Comparison of ENCODE assay signal across 16 mouse cellular contexts in the genomic region with DNA sequence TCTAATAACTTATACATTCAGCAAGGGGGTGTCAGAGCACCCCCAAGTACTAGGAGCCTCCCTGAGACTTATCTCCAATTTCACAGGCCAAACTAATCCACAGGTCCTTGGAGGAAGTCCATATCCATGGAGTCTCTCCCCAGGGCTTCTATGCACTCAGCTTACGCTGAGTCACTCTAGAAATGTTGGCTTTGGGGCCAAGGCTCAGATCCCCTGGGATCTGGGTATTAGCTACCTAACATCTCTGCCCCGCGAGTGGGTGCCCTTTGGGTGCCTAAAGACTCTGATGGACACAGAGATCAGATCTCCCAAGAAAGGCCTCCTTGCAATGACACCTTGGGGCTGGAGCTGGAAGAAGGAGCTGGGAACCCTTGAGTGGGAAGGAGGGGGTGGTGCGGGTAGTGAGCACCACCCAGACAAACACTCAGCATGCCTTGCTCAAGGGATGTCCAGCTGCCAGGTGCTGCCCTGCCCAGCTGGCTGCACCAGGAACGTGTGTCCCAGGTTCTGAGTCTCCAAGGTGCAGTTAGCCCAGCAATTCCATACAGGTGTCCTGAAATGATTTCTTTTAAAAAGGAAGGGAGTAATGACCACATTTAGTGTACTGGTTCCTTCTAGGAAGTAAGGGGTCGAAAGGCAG. TPM values are rescaled to one million over a fixed set of nuclear protein-coding genes. Genes with fewer than 3 reads are reported as not detected.
DNase-seq lines count a peak whose midpoint lies in the region; ATAC-seq lines count a peak whose summit lies in the region.
"Had no signal": no experiment of that assay in that cellular context is flagged by ENCODE, and none has a peak within 500 bp of the region (broad histone marks: within the 10 kb centered on the region; RNA-seq: fewer than 3 reads in every experiment).

No protein-coding gene starts in this region.

- H3K27ac ChIP-seq in heart, embryonic 10.5 days, result no peak overlapping the region
- H3K27ac ChIP-seq: kidney, postnatal 0 days; layer of hippocampus, adult 2 months; limb, embryonic 15.5 days had no signal

- ATAC-seq in granulocyte monocyte progenitor cell, adult 5-6 weeks (replicated peaks; ENCODE audit: poor library complexity, severe bottlenecking), result no peak
- ATAC-seq: activated CD4-positive, CD25-positive, alpha-beta regulatory T cell, adult 4 months; forebrain, embryonic 14.5 days had no signal

- 90% methylated on average over 6 of the region's 6 CpGs for WGBS in heart, embryonic 10.5 days

- peaks cover 89% of the 10 kb centered on the region for H3K4me1 ChIP-seq in heart, embryonic 10.5 days

- H3K27me3 ChIP-seq in heart, embryonic 10.5 days (ENCODE audit: insufficient read depth, poor library complexity, severe bottlenecking), result no peaks in the 10 kb centered on the region
- H3K27me3 ChIP-seq: limb, embryonic 15.5 days had no signal

- no peak overlapping the region for H3K4me3 ChIP-seq in heart, embryonic 10.5 days
- H3K4me3 ChIP-seq: layer of hippocampus, adult 2 months; limb, embryonic 15.5 days; megakaryocyte, embryonic 14.5 days had no signal

- DNase-seq in heart, adult 11 months, result peak; percentile 82
- DNase-seq in heart, embryonic 10.5 days (ENCODE audit: low spot score), result no peak
- DNase-seq in thymus, postnatal 4 days, result peak; percentile 6
- DNase-seq in thymus, postnatal 0 days (ENCODE audit: low spot score), result no peak
- DNase-seq in lung, postnatal 14 days, result peak; percentile 46
- DNase-seq in liver, result no peak
- DNase-seq: cerebellum, adult 9-10 months; gastrocnemius, postnatal 14 days; kidney, adult 18-20 months had no signal

- no peaks in the 10 kb centered on the region for H3K36me3 ChIP-seq in heart, embryonic 10.5 days
- H3K36me3 ChIP-seq: limb, embryonic 15.5 days had no signal

- H3K9me3 ChIP-seq in heart, embryonic 10.5 days, result no peaks in the 10 kb centered on the region
- H3K9me3 ChIP-seq: limb, embryonic 15.5 days; megakaryocyte, embryonic 14.5 days had no signal

RNA-seq across cellular contexts. Expression of a gene that starts 11.7 kb away (rescaled TPM):
- 38.1 and 45.8 TPM in 2 replicates for polyA plus RNA-seq in heart, embryonic 10.5 days (2016; fragmentation: Nextera tagmentation; extraction: Ambion mirVana)
- polyA plus RNA-seq in thymus, postnatal 0 days (2015; fragmentation: Nextera tagmentation; extraction: Ambion mirVana), result 19.9 and 26.4 TPM in 2 replicates
- total RNA-seq in granulocyte monocyte progenitor cell, adult 5-6 weeks (2014; fragmentation: Nextera tagmentation), result 93.2 and 97.4 TPM in 2 replicates
- 6.9 and 8.9 TPM in 2 replicates for total RNA-seq in granulocyte monocyte progenitor cell, adult 5-6 weeks (2017)

Comparison
In these comparisons a context has a peak if more than half of its experiments do, and no peak if none do; other contexts are left out.
1. DNase-seq: peak in heart, adult 11 months (single experiment), thymus, postnatal 4 days (single experiment) and lung, postnatal 14 days (single experiment); none in heart, embryonic 10.5 days (single experiment), thymus, postnatal 0 days (single experiment) and liver (single experiment).